Mouse (Mus musculus): ENCODE data around the gene Zfhx3. TPM values are rescaled to one million over a fixed set of nuclear protein-coding genes. Genes with fewer than 3 reads are reported as not detected.
A peak's percentile ranks its signal among the peaks of the same experiment; 100 is the strongest.

The Zfhx3 gene
- polyA plus RNA-seq, 1 experiment: 2.5 TPM

- WGBS: 35% methylated on average over 8 of the region's 8 CpGs
- Histone ChIP-seq H3K4me3 (ENCODE audit: insufficient read depth, low read depth, low read length) (no peak overlapping the region), H3K27me3 (replicated peaks; ENCODE audit: control insufficient read depth, insufficient read depth, low read length) (no peaks in the 10 kb centered on the region), H3K4me1 (ENCODE audit: control insufficient read depth, insufficient read depth, low read length) (no peaks in the 10 kb centered on the region), H3K27ac (ENCODE audit: insufficient read depth, low read depth, low read length) (no peak overlapping the region), H3K36me3 (ENCODE audit: control insufficient read depth, insufficient read depth, low read length) (no peaks in the 10 kb centered on the region)
- no peak for TF ChIP-seq CTCF (conservative IDR thresholded peaks at IDR 0.05; ENCODE audit: insufficient read depth, insufficient read length, low read depth, low read length)
- TF ChIP-seq POLR2A (IDR thresholded peaks at IDR 0.05; ENCODE audit: low read depth, low read length): no peak
- DNase-seq: peak; percentile 89
These were observed 780.4 kb downstream of the Zfhx3 start for GRCm38 (mm10) chr8:108722671-108723513.

GRCm38 (mm10) chr8:108723636-108724035 lies 781.2 kb downstream of the Zfhx3 start:
- no peaks in the 10 kb centered on the region for H3K36me3 ChIP-seq (ENCODE audit: control insufficient read depth, insufficient read depth, low read length)
- TF ChIP-seq CTCF (conservative IDR thresholded peaks at IDR 0.05; ENCODE audit: insufficient read depth, insufficient read length, low read depth, low read length) (no peak), POLR2A (IDR thresholded peaks at IDR 0.05; ENCODE audit: low read depth, low read length) (no peak)
- H3K4me1 ChIP-seq (ENCODE audit: control insufficient read depth, insufficient read depth, low read length): no peaks in the 10 kb centered on the region
- H3K27me3 ChIP-seq (replicated peaks; ENCODE audit: control insufficient read depth, insufficient read depth, low read length): no peaks in the 10 kb centered on the region
- no peak overlapping the region for H3K27ac ChIP-seq (ENCODE audit: insufficient read depth, low read depth, low read length)
- DNase-seq: no peak
- WGBS: 78% methylated on average over 11 of the region's 11 CpGs
- H3K4me3 ChIP-seq (ENCODE audit: insufficient read depth, low read depth, low read length): no peak overlapping the region

- no peak for DNase-seq
- Histone ChIP-seq H3K4me1 (ENCODE audit: control insufficient read depth, insufficient read depth, low read length) (peaks cover 3% of the 10 kb centered on the region; the same call in 1 of the 2 replicates), H3K27ac (ENCODE audit: insufficient read depth, low read depth, low read length) (no peak overlapping the region), H3K27me3 (replicated peaks; ENCODE audit: control insufficient read depth, insufficient read depth, low read length) (no peaks in the 10 kb centered on the region), H3K4me3 (ENCODE audit: insufficient read depth, low read depth, low read length) (no peak overlapping the region), H3K36me3 (ENCODE audit: control insufficient read depth, insufficient read depth, low read length) (no peaks in the 10 kb centered on the region)
- TF ChIP-seq POLR2A (IDR thresholded peaks at IDR 0.05; ENCODE audit: low read depth, low read length): no peak
- TF ChIP-seq CTCF (conservative IDR thresholded peaks at IDR 0.05; ENCODE audit: insufficient read depth, insufficient read length, low read depth, low read length): no peak
- WGBS: 67% methylated on average over 11 of the region's 11 CpGs
These were observed 782.5 kb downstream of the Zfhx3 start for GRCm38 (mm10) chr8:108724818-108725506.

- 94% methylated on average over 10 of the region's 10 CpGs for whole genome bisulfite sequencing
- no peak for DNase-seq
- no peak overlapping the region for H3K27ac ChIP-seq (ENCODE audit: insufficient read depth, low read depth, low read length)
These were observed 783.2 kb downstream of the Zfhx3 start for GRCm38 (mm10) chr8:108725631-108726030.

GRCm38 (mm10) chr8:108726541-108727241 lies 784.2 kb downstream of the Zfhx3 start:
- Histone ChIP-seq H3K27me3 (replicated peaks; ENCODE audit: control insufficient read depth, insufficient read depth, low read length) (no peaks in the 10 kb centered on the region), H3K4me3 (ENCODE audit: insufficient read depth, low read depth, low read length) (no peak overlapping the region), H3K4me1 (ENCODE audit: control insufficient read depth, insufficient read depth, low read length) (peaks cover 5% of the 10 kb centered on the region; the same call in 1 of the 2 replicates), H3K27ac (ENCODE audit: insufficient read depth, low read depth, low read length) (no peak overlapping the region), H3K36me3 (ENCODE audit: control insufficient read depth, insufficient read depth, low read length) (no peaks in the 10 kb centered on the region)
- TF ChIP-seq CTCF (conservative IDR thresholded peaks at IDR 0.05; ENCODE audit: insufficient read depth, insufficient read length, low read depth, low read length) (no peak), POLR2A (IDR thresholded peaks at IDR 0.05; ENCODE audit: low read depth, low read length) (no peak)
- no peak for DNase-seq
- WGBS: 42% methylated on average over 12 of the region's 12 CpGs

More at GRCm38 (mm10) chr8:108725631-108726030, 783.2 kb downstream of the Zfhx3 start:
- TF ChIP-seq POLR2A (IDR thresholded peaks at IDR 0.05; ENCODE audit: low read depth, low read length): no peak
- no peak for TF ChIP-seq CTCF (conservative IDR thresholded peaks at IDR 0.05; ENCODE audit: insufficient read depth, insufficient read length, low read depth, low read length)
- peaks cover 5% of the 10 kb centered on the region; the same call in 1 of the 2 replicates for H3K4me1 ChIP-seq (ENCODE audit: control insufficient read depth, insufficient read depth, low read length)
- no peak overlapping the region for H3K4me3 ChIP-seq (ENCODE audit: insufficient read depth, low read depth, low read length)
- H3K36me3 ChIP-seq (ENCODE audit: control insufficient read depth, insufficient read depth, low read length): no peaks in the 10 kb centered on the region
- no peaks in the 10 kb centered on the region for H3K27me3 ChIP-seq (replicated peaks; ENCODE audit: control insufficient read depth, insufficient read depth, low read length)

GRCm38 (mm10) chr8:108729169-108729568 lies 786.7 kb downstream of the Zfhx3 start:
- no peaks in the 10 kb centered on the region for H3K36me3 ChIP-seq (ENCODE audit: control insufficient read depth, insufficient read depth, low read length)
- H3K27me3 ChIP-seq (replicated peaks; ENCODE audit: control insufficient read depth, insufficient read depth, low read length): no peaks in the 10 kb centered on the region
- H3K4me1 ChIP-seq (ENCODE audit: control insufficient read depth, insufficient read depth, low read length): peaks cover 5% of the 10 kb centered on the region; the same call in 1 of the 2 replicates
- no peak for DNase-seq
- no peak overlapping the region for H3K4me3 ChIP-seq (ENCODE audit: insufficient read depth, low read depth, low read length)
- TF ChIP-seq CTCF (conservative IDR thresholded peaks at IDR 0.05; ENCODE audit: insufficient read depth, insufficient read length, low read depth, low read length): no peak
- no peak for TF ChIP-seq POLR2A (IDR thresholded peaks at IDR 0.05; ENCODE audit: low read depth, low read length)
- no peak overlapping the region for H3K27ac ChIP-seq (ENCODE audit: insufficient read depth, low read depth, low read length)
- 52% methylated on average over 2 of the region's 2 CpGs for WGBS

Data from kidney, adult 2 months (tissue).